Comparison of ENCODE assay signal across 1 mouse cellular context in the genomic region with DNA sequence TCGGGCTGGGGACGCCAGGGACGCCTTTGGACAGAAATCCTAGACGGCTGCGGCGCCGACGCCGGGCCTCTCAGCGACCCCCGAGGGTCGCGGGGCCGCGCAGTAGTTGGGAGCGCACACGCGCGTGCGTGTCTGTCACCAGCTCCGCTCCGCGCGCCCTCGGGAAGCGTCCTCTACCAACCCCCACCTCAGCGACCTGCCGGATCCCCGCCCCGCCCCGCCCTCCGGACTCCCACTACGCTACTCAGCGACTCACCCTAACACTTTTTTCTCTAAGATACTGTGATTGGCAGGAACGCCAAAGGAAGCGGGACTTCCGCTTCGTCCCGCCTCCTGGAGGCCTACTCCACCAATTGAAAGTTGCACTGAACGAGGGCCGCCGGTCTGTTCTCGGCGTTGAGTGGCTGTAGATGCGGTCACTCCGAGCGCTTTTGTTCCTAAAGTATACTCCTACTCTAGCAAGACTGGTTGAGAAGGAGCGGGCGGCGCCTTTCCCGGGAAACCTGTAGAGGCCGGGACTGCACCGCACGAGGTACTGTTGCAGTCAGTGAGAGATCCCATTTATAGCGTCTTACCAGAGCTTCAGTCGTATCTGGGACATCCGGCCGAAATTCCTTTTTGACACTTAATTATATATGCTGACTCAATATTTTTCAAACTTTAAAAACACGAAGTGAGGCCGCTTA.
A peak's percentile ranks its signal among the peaks of the same experiment; 100 is the strongest.
TF ChIP-seq lines count a peak whose summit lies in the region.

TSS of gene Nf2 (minus strand) at position 279 of the 686 bp plus-strand sequence.

TF ChIP-seq in CH12.LX, 34 proteins besides CTCF, POLR2A, EP300 and RAD21 (continued from another document):
- TF ChIP-seq ZNF384 (IDR thresholded peaks at IDR 0.05; ENCODE audit: low read depth, low read length) (peak; percentile 82), MEF2A (IDR thresholded peaks at IDR 0.05; ENCODE audit: borderline replicate concordance, low read depth, low read length) (peak; percentile 81), IRF4 (IDR thresholded peaks at IDR 0.05; ENCODE audit: low read depth, low read length) (peak; percentile 77), RCOR1 (conservative IDR thresholded peaks at IDR 0.05; ENCODE audit: low read depth, low read length) (no peak; the same call in 1 of the 2 replicates), ZMIZ1 (IDR thresholded peaks at IDR 0.05; ENCODE audit: low read depth, low read length) (peak; percentile 86), SMC3 (IDR thresholded peaks at IDR 0.05; ENCODE audit: low read depth, low read length) (no peak), ETS1 (conservative IDR thresholded peaks at IDR 0.05; ENCODE audit: low read depth, low read length) (0 out of 2 replicates have a peak, but pooled peaks have one; percentile 17), CHD1 (IDR thresholded peaks at IDR 0.05; ENCODE audit: low read depth, low read length) (no peak), NRF1 (IDR thresholded peaks at IDR 0.05; ENCODE audit: low read depth, low read length) (peak; percentile 79), E2F4 (IDR thresholded peaks at IDR 0.05; ENCODE audit: insufficient replicate concordance, low read depth, low read length) (0 out of 2 replicates have a peak, but pooled peaks have one; percentile 46), MXI1 (IDR thresholded peaks at IDR 0.05; ENCODE audit: low read depth, low read length) (peak; percentile 95), SIN3A (IDR thresholded peaks at IDR 0.05; ENCODE audit: low read length) (peak; percentile 95), NELFE (IDR thresholded peaks at IDR 0.05; ENCODE audit: low read depth, low read length) (peak; percentile 85), GABPA (IDR thresholded peaks at IDR 0.05; ENCODE audit: insufficient replicate concordance, low read depth, low read length) (peak; percentile 30; the same call in 1 of the 2 replicates), KAT2A (IDR thresholded peaks at IDR 0.05; ENCODE audit: insufficient replicate concordance, low read length) (peak; percentile 94)
